Mouse (Mus musculus) hindbrain, embryonic 13.5 days (tissue): ENCODE measurements at regions not wholly inside any gene's neighbourhood (a gene's known extent, or its start where the extent isn't known, plus 50 kb on each side); places are given as distances from the start of the nearest gene placed in this dataset.

ENCODE experiments used
- ATAC-seq: fragments of 200-750 bp; cut with Nextera tagmentation; 2 replicates; pipeline ENCODE4 v1.8.0; 2017; ENCODE audit warnings: moderate TSS enrichment; ENCODE audit not compliant: low FRiP score
- H3K27ac ChIP-seq: fragments of 300-500 bp; sonication (generic); 2 replicates; pipeline ENCODE4 v1.5.1; 2015; ENCODE audit warnings: inconsistent platforms, mild to moderate bottlenecking, moderate library complexity
- H3K27me3 ChIP-seq: fragments of 300-500 bp; sonication (generic); 2 replicates; pipeline ENCODE4 v1.6.1; 2015; ENCODE audit warnings: mild to moderate bottlenecking, inconsistent platforms
- H3K36me3 ChIP-seq: fragments of 300-500 bp; sonication (generic); 2 replicates; pipeline ENCODE4 v1.6.1; 2015; ENCODE audit warnings: mild to moderate bottlenecking, inconsistent platforms
- H3K4me1 ChIP-seq: fragments of 300-500 bp; sonication (generic); replicated peaks from 2 replicates; pipeline ENCODE4 v1.6.1; 2015; ENCODE audit warnings: inconsistent platforms
- H3K4me2 ChIP-seq: fragments of 300-500 bp; sonication (generic); 2 replicates; pipeline ENCODE4 v1.6.1; 2015; ENCODE audit warnings: inconsistent platforms, mild to moderate bottlenecking, moderate library complexity
- H3K4me3 ChIP-seq: fragments of 300-500 bp; sonication (generic); 2 replicates; pipeline ENCODE4 v1.5.1; 2015; ENCODE audit warnings: mild to moderate bottlenecking, inconsistent platforms
- H3K9ac ChIP-seq: fragments of 300-500 bp; sonication (generic); 2 replicates; pipeline ENCODE4 v1.6.1; 2015; ENCODE audit warnings: mild to moderate bottlenecking, inconsistent platforms
- H3K9me3 ChIP-seq: fragments of 300-500 bp; sonication (generic); 2 replicates; pipeline ENCODE4 v1.6.1; 2016; ENCODE audit warnings: inconsistent platforms
- WGBS: fragments of 180-500 bp; shearing (Covaris S2); methylation state at CpG from one replicate; pipeline ENCODE4 v1.1.7; 2015; 5-methylcytosine and 5-hydroxymethylcytosine counted together

DNA sequence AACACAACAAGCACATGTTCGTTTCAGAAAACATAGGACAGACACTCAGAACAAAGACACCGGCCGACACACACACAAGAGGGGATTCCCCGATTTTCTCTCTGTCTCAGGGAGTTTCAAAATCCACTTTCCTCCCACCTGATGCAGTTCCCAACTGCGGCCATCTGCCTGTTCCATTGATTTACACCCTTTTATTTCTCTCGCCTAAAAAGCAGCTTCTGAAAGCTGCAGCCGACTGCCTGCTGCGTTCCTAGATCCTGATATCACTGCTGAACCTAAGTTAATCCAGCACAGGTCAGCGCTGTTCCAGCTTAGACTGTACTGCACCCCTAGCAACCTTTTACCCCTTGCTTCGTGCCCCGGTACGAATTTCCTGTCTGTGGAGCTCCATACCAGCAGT, 237.0 kb downstream of the Impad1 start:
- H3K27ac ChIP-seq = no peak overlapping the region
- no peaks in the 10 kb centered on the region for H3K4me1 ChIP-seq
- H3K9me3 ChIP-seq = 0 out of 2 replicates have a peak, but pooled peaks cover 3% of the 10 kb centered on the region
- no peaks in the 10 kb centered on the region for H3K36me3 ChIP-seq
- no peak overlapping the region for H3K4me3 ChIP-seq
- no peaks in the 10 kb centered on the region for H3K27me3 ChIP-seq
- no peak overlapping the region for H3K9ac ChIP-seq
- 77% methylated on average over 12 of the region's 12 CpGs for WGBS
- ATAC-seq = no peak
- H3K4me2 ChIP-seq = no peak overlapping the region

DNA sequence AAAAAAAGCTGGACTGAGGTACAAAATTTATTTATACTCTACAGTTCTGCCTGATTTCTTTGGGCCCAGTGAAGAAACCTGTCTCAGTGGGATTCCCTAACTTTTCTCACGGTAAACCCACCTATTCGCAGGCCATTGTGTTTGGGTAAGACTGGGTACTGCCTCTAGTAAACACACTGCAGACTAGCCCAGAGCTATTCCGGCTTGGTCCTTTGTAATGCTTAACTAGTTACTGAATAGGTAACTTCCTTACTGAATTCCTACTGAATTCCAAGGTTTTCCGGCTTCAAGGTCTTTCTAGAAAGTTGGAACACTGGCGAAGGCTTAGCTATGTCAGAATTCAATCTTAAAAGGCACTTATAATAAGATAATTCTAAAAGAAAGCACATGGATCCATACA, 242.9 kb downstream of the Impad1 start:
- Histone ChIP-seq H3K4me2 (no peak overlapping the region), H3K9ac (no peak overlapping the region), H3K36me3 (no peaks in the 10 kb centered on the region), H3K4me1 (no peaks in the 10 kb centered on the region), H3K4me3 (no peak overlapping the region), H3K9me3 (no peaks in the 10 kb centered on the region), H3K27ac (no peak overlapping the region), H3K27me3 (no peaks in the 10 kb centered on the region)
- WGBS = 85% methylated on average over 5 of the region's 5 CpGs
- ATAC-seq = no peak

DNA sequence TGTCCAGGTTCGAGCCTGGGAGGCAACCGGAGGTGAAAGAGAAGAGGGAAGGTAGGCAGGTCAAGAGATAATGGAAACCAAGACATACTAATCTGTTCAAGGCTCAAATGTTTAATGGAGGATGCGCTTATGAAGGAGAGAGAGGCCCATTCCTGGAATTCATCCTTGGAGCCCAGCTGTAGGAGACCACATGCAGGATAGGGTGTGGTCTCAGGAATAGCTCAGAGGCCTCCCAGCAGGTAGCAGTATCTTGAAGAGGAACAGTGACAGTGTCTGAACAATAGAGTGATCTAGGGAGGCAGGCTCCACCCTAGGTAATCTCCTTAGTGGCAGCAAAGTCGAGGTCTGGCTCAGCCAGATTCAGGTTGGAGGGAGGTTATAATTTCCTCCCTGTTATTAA, 243.3 kb downstream of the Impad1 start:
- Histone ChIP-seq H3K9me3 (no peaks in the 10 kb centered on the region), H3K9ac (no peak overlapping the region), H3K27me3 (no peaks in the 10 kb centered on the region), H3K4me3 (no peak overlapping the region), H3K27ac (no peak overlapping the region), H3K4me1 (no peaks in the 10 kb centered on the region), H3K36me3 (no peaks in the 10 kb centered on the region), H3K4me2 (no peak overlapping the region)
- ATAC-seq = no peak
- WGBS = 87% methylated on average over 4 of the region's 4 CpGs

DNA sequence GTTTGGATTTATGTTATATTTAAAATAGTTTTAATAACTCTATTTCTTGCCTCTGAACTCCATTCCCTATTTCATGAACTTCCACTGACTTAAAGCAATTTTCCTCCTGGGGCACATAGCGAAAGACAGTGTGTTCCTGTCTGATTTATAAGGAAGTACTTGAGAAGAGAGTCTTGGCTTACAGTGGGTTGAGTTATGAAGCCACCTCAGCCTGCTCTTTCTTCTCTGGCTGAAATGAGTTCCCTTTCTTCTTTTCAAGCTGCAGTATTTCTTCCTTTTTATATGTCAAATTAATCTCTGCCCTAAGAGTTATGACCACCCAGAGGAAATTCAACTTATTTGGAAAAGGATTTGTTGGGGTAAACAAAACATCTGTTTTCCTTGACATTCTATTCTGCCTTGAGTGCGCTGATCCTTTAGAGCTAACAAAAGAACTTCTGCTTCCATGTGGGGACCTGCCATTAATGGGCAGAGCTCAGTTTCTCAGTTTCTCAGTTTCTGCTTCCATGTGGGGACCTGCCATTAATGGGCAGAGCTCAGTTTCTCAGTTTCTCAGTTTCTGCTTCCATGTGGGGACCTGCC, 255.9 kb downstream of the Impad1 start:
- Histone ChIP-seq H3K9me3 (no peaks in the 10 kb centered on the region), H3K27ac (no peak overlapping the region), H3K4me3 (no peak overlapping the region), H3K9ac (no peak overlapping the region), H3K36me3 (no peaks in the 10 kb centered on the region), H3K4me2 (no peak overlapping the region), H3K4me1 (no peaks in the 10 kb centered on the region), H3K27me3 (no peaks in the 10 kb centered on the region)
- no peak for ATAC-seq
- 83% methylated on average over 2 of the region's 2 CpGs for WGBS

- H3K4me2 ChIP-seq = no peak overlapping the region
- H3K27ac ChIP-seq = no peak overlapping the region
- H3K4me1 ChIP-seq = no peaks in the 10 kb centered on the region
- no peaks in the 10 kb centered on the region for H3K36me3 ChIP-seq
- H3K9me3 ChIP-seq = no peaks in the 10 kb centered on the region
- H3K4me3 ChIP-seq = no peak overlapping the region
- no peak for ATAC-seq
- H3K9ac ChIP-seq = no peak overlapping the region
- no peaks in the 10 kb centered on the region for H3K27me3 ChIP-seq
- WGBS = 86% methylated on average over 4 of the region's 4 CpGs
Measured at GRCm38 (mm10) chr4:4532196-4532595, 261.0 kb downstream of the Impad1 start.

GRCm38 (mm10) chr4:4528311-4528710, 264.8 kb downstream of the Impad1 start:
- Histone ChIP-seq H3K4me2 (no peak overlapping the region), H3K4me1 (no peaks in the 10 kb centered on the region), H3K9ac (no peak overlapping the region), H3K9me3 (no peaks in the 10 kb centered on the region), H3K27ac (no peak overlapping the region), H3K27me3 (no peaks in the 10 kb centered on the region), H3K4me3 (no peak overlapping the region), H3K36me3 (no peaks in the 10 kb centered on the region)
- WGBS = 85% methylated on average over 12 of the region's 12 CpGs
- no peak for ATAC-seq

GRCm38 (mm10) chr4:4521757-4522156, 271.4 kb downstream of the Impad1 start:
- WGBS = 86% methylated on average over 2 of the region's 2 CpGs
- no peaks in the 10 kb centered on the region for H3K36me3 ChIP-seq
- H3K9me3 ChIP-seq = no peaks in the 10 kb centered on the region
- no peaks in the 10 kb centered on the region for H3K27me3 ChIP-seq
- H3K4me1 ChIP-seq = no peaks in the 10 kb centered on the region
- H3K9ac ChIP-seq = no peak overlapping the region
- H3K4me2 ChIP-seq = no peak overlapping the region
- ATAC-seq = no peak
- no peak overlapping the region for H3K27ac ChIP-seq
- no peak overlapping the region for H3K4me3 ChIP-seq

DNA sequence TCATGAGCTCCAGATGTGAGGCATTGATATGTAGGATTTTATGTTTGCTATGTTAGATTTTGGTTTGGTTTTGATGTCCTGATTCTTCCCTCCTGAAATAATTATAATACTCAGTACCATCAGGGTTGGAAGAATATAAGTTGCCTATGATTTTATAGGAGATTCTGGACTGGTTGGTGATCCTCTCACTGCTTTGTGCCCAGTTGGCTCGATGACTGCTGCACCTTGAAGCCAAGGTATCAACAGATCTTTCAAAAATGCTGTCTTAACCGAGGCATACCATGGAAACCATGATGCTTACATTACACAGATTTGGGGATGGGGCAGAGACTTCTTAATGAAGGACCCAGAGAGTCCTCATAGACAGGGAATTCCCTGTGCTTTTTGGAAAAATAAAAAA, 274.4 kb downstream of the Impad1 start:
- no peak overlapping the region for H3K9ac ChIP-seq
- WGBS = 83% methylated on average over 2 of the region's 2 CpGs
- no peak overlapping the region for H3K4me2 ChIP-seq
- no peak overlapping the region for H3K4me3 ChIP-seq
- H3K27me3 ChIP-seq = no peaks in the 10 kb centered on the region
- ATAC-seq = no peak
- H3K36me3 ChIP-seq = no peaks in the 10 kb centered on the region
- no peak overlapping the region for H3K27ac ChIP-seq
- no peaks in the 10 kb centered on the region for H3K9me3 ChIP-seq
- H3K4me1 ChIP-seq = no peaks in the 10 kb centered on the region

- Histone ChIP-seq H3K9me3 (no peaks in the 10 kb centered on the region), H3K4me1 (no peaks in the 10 kb centered on the region), H3K36me3 (no peaks in the 10 kb centered on the region), H3K9ac (no peak overlapping the region), H3K4me2 (no peak overlapping the region), H3K27ac (no peak overlapping the region), H3K27me3 (no peaks in the 10 kb centered on the region), H3K4me3 (no peak overlapping the region)
- ATAC-seq = no peak
Measured at GRCm38 (mm10) chr4:4513351-4513750, 279.8 kb downstream of the Impad1 start.

GRCm38 (mm10) chr4:4510180-4510920, 282.8 kb downstream of the Impad1 start:
- Histone ChIP-seq H3K4me1 (no peaks in the 10 kb centered on the region), H3K36me3 (no peaks in the 10 kb centered on the region), H3K9ac (no peak overlapping the region), H3K4me3 (no peak overlapping the region), H3K4me2 (no peak overlapping the region), H3K27ac (no peak overlapping the region), H3K9me3 (no peaks in the 10 kb centered on the region), H3K27me3 (no peaks in the 10 kb centered on the region)
- 86% methylated on average over 2 of the region's 2 CpGs for WGBS
- no peak for ATAC-seq

DNA sequence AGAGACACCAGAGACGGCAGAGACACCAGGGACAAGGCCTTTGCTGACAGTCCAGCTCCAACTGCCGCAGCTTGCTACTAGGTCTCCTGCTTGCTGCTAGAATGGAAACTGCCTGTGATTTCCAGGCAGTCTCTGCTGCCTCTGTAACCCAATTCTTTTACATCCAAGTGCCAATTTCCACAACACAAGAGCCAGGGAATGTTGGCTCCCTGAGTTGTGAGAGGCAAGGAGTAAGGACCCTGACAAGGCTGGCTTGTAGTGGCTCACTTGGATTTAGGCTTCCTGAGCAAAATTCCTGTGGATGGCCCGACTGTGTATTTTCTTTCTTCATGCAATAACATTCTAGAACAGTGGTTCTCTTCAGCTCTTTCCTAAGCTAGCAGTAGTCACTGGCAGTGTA, 283.9 kb downstream of the Impad1 start:
- Histone ChIP-seq H3K4me2 (no peak overlapping the region), H3K4me1 (no peaks in the 10 kb centered on the region), H3K36me3 (no peaks in the 10 kb centered on the region), H3K27ac (no peak overlapping the region), H3K9ac (no peak overlapping the region), H3K27me3 (no peaks in the 10 kb centered on the region), H3K9me3 (no peaks in the 10 kb centered on the region), H3K4me3 (no peak overlapping the region)
- WGBS = 78% methylated on average over 3 of the region's 3 CpGs
- no peak for ATAC-seq

GRCm38 (mm10) chr4:4497199-4497598, 296.0 kb downstream of the Impad1 start:
- no peaks in the 10 kb centered on the region for H3K4me1 ChIP-seq
- no peak for ATAC-seq
- H3K9ac ChIP-seq = no peak overlapping the region
- WGBS = 91% methylated on average over 1 of the region's 1 CpGs
- no peak overlapping the region for H3K27ac ChIP-seq
- no peaks in the 10 kb centered on the region for H3K36me3 ChIP-seq
- H3K4me2 ChIP-seq = no peak overlapping the region
- H3K27me3 ChIP-seq = no peaks in the 10 kb centered on the region
- no peaks in the 10 kb centered on the region for H3K9me3 ChIP-seq
- H3K4me3 ChIP-seq = no peak overlapping the region

GRCm38 (mm10) chr4:4496181-4496580, 297.0 kb downstream of the Impad1 start:
- H3K4me2 ChIP-seq = no peak overlapping the region
- WGBS = 9% methylated on average over 4 of the region's 4 CpGs

More at GRCm38 (mm10) chr4:4496181-4496580, 297.0 kb downstream of the Impad1 start:
- H3K9ac ChIP-seq = no peak overlapping the region
- ATAC-seq = no peak
- H3K27ac ChIP-seq = no peak overlapping the region
- no peak overlapping the region for H3K4me3 ChIP-seq
- no peaks in the 10 kb centered on the region for H3K36me3 ChIP-seq
- no peaks in the 10 kb centered on the region for H3K4me1 ChIP-seq
- no peaks in the 10 kb centered on the region for H3K9me3 ChIP-seq
- no peaks in the 10 kb centered on the region for H3K27me3 ChIP-seq
